Mouse (Mus musculus) midbrain, embryonic 13.5 days (tissue): ENCODE data around the gene Mon1b. TPM values are rescaled to one million over a fixed set of nuclear protein-coding genes. Genes with fewer than 3 reads are reported as not detected.
A peak's percentile ranks its signal among the peaks of the same experiment; 100 is the strongest.

Experiments
- ATAC-seq: fragments of 200-750 bp; cut with Nextera tagmentation; 2 replicates; pipeline ENCODE4 v1.8.0; 2017; ENCODE audit warnings: mild to moderate bottlenecking, moderate TSS enrichment, moderate library complexity
- H3K27ac ChIP-seq: fragments of 300-500 bp; sonication (generic); 2 replicates; pipeline ENCODE4 v1.5.1; 2015; ENCODE audit warnings: inconsistent platforms, mild to moderate bottlenecking, moderate library complexity
- H3K27me3 ChIP-seq: fragments of 300-500 bp; sonication (generic); 2 replicates; pipeline ENCODE4 v1.6.1; 2015; ENCODE audit warnings: mild to moderate bottlenecking, inconsistent platforms
- H3K36me3 ChIP-seq: fragments of 300-500 bp; sonication (generic); 2 replicates; pipeline ENCODE4 v1.6.1; 2015; ENCODE audit warnings: mild to moderate bottlenecking, inconsistent platforms
- H3K4me1 ChIP-seq: fragments of 300-500 bp; sonication (generic); replicated peaks from 2 replicates; pipeline ENCODE4 v1.6.1; 2015; ENCODE audit warnings: inconsistent platforms
- H3K4me2 ChIP-seq: fragments of 300-500 bp; sonication (generic); replicated peaks from 2 replicates; pipeline ENCODE4 v1.6.1; 2015; ENCODE audit warnings: moderate library complexity, mild to moderate bottlenecking, inconsistent platforms
- H3K4me3 ChIP-seq: fragments of 300-500 bp; sonication (generic); replicated peaks from 2 replicates; pipeline ENCODE4 v1.5.1; 2015; ENCODE audit warnings: mild to moderate bottlenecking, inconsistent platforms
- H3K9ac ChIP-seq: fragments of 300-500 bp; sonication (generic); replicated peaks from 2 replicates; pipeline ENCODE4 v1.6.1; 2015; ENCODE audit warnings: mild to moderate bottlenecking, inconsistent platforms
- H3K9me3 ChIP-seq: fragments of 300-500 bp; sonication (generic); 2 replicates; pipeline ENCODE4 v1.6.1; 2016; ENCODE audit warnings: mild to moderate bottlenecking, inconsistent platforms
- WGBS: fragments of 180-500 bp; shearing (Covaris S2); methylation state at CpG from one replicate; pipeline ENCODE4 v1.1.7; 2015; 5-methylcytosine and 5-hydroxymethylcytosine counted together
- polyA plus RNA-seq: library from polyadenylated mRNA; unstranded; fragments of >200 nt; fragmentation: Nextera tagmentation; extraction: Ambion mirVana; gene quantifications from 2 replicates; pipeline ENCODE4 v1.2.1, GENCODE M21; 2015

Gene Mon1b
- 11.4 and 12.3 TPM in 2 replicates for polyA plus RNA-seq

DNA sequence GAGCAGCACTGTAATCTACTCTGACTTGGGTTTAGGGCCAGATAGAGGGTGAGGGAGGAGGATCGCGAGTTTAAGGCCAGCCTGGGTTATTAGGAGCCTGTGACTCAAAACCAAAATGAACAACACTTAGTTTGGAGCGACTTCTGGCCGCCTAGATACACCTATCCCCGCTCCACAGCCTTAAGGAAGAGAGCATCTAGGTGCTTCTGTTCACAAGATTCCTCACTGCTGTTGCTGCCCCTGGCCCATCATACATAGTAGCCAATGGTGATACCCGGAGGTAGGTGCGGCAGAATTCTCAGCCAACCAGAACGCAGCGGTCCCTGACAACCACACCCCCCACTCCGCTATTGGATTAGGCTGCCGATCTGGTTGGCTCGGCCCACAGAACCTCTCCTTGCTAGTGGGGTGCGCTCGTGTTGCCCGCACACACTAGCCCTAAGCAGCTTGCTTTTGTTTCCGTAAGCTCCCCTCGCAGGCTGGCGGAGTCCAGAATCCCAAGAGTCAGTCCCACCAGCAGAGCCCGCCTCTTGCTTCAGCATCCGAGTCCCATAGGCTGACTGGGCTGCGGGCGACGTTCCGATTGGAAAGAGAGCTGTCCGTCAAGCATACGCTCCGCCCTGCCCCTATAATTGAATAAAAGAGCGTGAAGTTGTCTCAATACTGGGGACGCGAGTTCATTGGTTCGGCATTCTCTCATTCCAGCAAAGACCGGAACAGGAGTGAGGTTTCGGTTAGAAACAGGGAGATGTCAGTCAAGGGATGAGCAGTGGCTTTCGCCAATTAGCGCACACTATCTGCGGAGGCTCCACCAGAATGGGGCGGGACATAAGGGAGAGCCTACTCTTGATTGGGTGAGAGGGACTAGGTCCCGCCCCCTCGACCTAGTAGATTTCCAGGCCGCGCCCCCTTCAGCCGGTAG is at the start of gene Mon1b:
TSS of gene Mon1b (plus strand) at position 918 of the 922 bp plus-strand sequence.
- Histone ChIP-seq H3K27me3 (no peaks in the 10 kb centered on the region), H3K4me3 (peak within 1 kb of the TSS; percentile 75), H3K4me2 (peak within 1 kb of the TSS; percentile 100), H3K9me3 (no peaks in the 10 kb centered on the region), H3K27ac (peak within 1 kb of the TSS; percentile 93), H3K4me1 (peaks cover 21% of the 10 kb centered on the region), H3K36me3 (peaks cover 23% of the 10 kb centered on the region), H3K9ac (peak within 1 kb of the TSS; percentile 72)
- ATAC-seq: peak; percentile 98
- WGBS: under 1% methylated on average over 42 of the region's 42 CpGs

DNA sequence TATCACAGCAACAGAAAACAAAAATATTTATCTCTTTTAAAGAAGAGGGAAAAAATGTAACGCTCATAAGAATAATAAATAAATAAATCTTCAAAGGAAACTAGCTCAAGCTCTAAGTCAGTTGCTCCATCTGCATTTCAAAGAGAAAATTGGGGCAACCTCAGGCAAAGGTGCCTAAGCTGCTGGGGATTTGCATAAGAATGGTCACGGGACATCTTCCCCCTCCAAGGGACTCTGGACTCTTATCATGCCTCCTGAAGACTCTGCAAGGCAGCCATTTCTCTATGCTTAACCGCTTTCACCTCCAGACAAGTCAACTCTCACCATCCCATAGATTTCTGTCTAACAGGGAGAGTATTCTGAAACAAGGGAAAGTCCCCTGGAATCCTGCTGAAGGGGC is 37.0 kb upstream of the Mon1b start:
- Histone ChIP-seq H3K36me3 (no peaks in the 10 kb centered on the region), H3K9me3 (no peaks in the 10 kb centered on the region), H3K27ac (no peak overlapping the region), H3K4me1 (no peaks in the 10 kb centered on the region), H3K4me2 (no peak overlapping the region), H3K27me3 (no peaks in the 10 kb centered on the region), H3K4me3 (no peak overlapping the region), H3K9ac (no peak overlapping the region)
- no peak for ATAC-seq
- 45% methylated on average over 3 of the region's 3 CpGs for WGBS

DNA sequence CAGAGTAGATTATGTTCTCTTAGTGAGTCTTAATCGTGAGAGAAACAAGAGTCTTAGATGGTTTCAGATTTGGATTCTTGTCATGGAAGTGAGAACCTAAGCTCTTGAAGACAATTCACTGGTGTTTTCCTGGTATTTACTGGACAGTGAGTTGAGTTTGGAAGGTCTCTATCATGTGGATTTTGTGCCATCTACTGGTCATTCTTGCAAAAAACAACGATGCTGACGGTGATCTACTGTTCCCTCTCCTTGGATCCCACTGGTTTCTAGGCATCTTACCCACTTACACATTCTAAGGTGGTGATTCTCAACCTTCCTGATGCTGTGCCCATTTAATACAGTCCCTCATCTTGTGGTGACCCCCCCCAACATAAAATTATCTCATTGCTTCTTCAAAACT is 2.8 kb upstream of the Mon1b start:
- no peak for ATAC-seq
- 8% methylated on average over 3 of the region's 3 CpGs for WGBS
- Histone ChIP-seq H3K4me1 (peaks cover 21% of the 10 kb centered on the region), H3K9me3 (no peaks in the 10 kb centered on the region), H3K27me3 (no peaks in the 10 kb centered on the region), H3K4me2 (no peak overlapping the region), H3K9ac (no peak overlapping the region), H3K36me3 (peaks cover under 1% of the 10 kb centered on the region; the same call in 1 of the 2 replicates), H3K27ac (no peak overlapping the region), H3K4me3 (no peak overlapping the region)

DNA sequence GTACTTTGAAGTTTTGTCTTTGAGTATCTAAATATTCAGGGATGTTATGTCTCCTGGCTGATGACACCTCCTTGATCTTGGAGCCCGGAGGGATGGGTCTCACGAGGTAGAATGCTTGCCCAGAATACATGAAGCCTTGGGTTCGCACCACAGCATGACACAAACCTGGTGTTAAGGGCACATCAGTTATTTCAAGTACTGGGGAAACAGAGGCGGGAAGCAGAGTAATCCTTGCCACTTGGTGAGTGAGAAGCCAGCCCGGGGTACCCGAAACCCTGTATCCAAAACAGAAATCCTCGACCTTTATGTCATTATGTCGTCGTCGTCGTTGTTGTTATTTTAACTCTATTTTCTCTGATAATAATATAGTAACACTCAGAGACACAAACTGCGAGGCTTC is 1.2 kb upstream of the Mon1b start:
- H3K27me3 ChIP-seq: no peaks in the 10 kb centered on the region
- H3K27ac ChIP-seq: peak overlapping the region; percentile 93
- H3K4me2 ChIP-seq: peak overlapping the region; percentile 100
- peak overlapping the region; percentile 75 for H3K4me3 ChIP-seq
- peak overlapping the region; percentile 67 for H3K9ac ChIP-seq
- peaks cover 21% of the 10 kb centered on the region for H3K4me1 ChIP-seq
- no peak for ATAC-seq
- 27% methylated on average over 12 of the region's 12 CpGs for WGBS
- H3K9me3 ChIP-seq: no peaks in the 10 kb centered on the region
- H3K36me3 ChIP-seq: peaks cover 16% of the 10 kb centered on the region

DNA sequence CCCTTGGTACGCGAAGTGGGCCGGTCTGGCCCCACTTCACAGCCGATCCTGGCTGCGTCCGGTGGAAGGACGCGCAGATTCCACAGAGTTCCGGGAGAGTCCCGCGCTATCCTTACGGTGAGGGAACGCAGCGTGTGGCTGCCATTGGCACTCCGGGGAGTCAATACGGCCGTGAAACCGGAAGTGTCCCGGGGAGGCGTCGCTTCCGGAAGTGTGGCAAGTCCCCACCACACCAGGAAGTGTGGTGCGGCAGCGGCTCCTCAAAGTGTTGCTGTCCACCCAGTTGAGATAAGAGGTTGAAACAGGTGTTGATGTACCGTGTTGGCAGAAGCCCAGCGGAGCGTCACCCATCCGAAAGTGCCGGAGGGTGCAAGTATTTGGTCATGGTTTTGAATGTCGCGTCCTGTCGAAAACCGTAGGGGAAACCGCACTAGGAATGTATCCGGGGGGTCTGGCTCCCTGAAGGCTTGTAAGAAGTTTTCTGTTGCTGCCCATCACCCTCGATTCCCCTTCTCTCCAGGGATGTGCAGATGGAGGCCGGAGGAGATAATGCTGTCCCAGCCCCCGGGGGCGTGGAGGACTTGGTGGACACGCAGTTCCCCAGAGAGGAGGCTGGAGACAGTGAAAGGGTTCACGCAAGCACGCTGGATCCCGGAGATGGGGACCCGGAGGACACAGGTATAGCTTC is 349 bp downstream of the Mon1b start:
- peak overlapping the region; percentile 72 for H3K9ac ChIP-seq
- peak overlapping the region; percentile 75 for H3K4me3 ChIP-seq
- peak overlapping the region; percentile 93 for H3K27ac ChIP-seq
- H3K4me2 ChIP-seq: peak overlapping the region; percentile 100
- no peaks in the 10 kb centered on the region for H3K27me3 ChIP-seq
- peaks cover 21% of the 10 kb centered on the region for H3K4me1 ChIP-seq
- H3K9me3 ChIP-seq: no peaks in the 10 kb centered on the region
- peaks cover 31% of the 10 kb centered on the region for H3K36me3 ChIP-seq
- WGBS: 1% methylated on average over 44 of the region's 44 CpGs
- ATAC-seq: peak; percentile 74

DNA sequence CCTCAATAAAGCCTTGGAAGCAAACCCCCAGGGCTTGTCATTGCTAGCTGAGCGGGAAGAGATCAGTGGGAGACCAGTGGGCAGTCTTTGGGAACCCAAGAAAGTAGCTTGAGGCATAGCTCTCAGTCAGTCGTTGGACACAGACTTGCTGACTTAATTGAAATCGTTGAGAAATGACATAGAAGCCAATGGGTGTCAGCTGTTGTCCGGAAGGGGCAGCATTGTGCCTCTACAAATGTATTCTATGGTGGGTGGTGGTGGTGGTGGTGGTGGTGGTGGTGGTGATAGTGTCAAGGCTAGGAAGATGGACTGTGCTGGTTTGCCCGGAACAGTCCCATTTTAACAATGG is 867 bp downstream of the Mon1b start:
- Histone ChIP-seq H3K9me3 (no peaks in the 10 kb centered on the region), H3K27ac (no peak overlapping the region), H3K36me3 (peaks cover 36% of the 10 kb centered on the region), H3K4me1 (peaks cover 21% of the 10 kb centered on the region), H3K4me3 (peak overlapping the region; percentile 75), H3K4me2 (peak overlapping the region; percentile 100), H3K9ac (peak overlapping the region; percentile 72), H3K27me3 (no peaks in the 10 kb centered on the region)
- 45% methylated on average over 5 of the region's 5 CpGs for WGBS
- ATAC-seq: no peak

DNA sequence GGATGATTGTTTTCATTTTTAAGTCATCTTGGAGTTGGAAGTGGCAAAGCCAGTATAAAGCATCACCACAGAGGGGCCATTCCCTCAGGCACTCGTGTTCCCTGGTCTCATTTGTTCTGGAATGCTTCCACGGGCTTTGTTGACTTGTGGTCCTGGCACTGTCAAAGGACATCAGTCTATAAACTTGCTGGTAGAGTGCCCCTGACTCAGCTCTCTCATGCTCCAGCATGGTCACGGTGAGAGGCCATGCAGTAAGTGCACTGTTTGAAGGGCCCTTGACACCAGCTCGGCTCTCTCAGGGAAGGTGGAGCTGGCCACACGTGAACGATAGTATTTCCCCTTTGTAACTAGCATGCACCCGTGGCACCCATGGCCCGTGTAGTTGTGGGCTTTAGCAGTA is 5.0 kb downstream of the Mon1b start:
- 91% methylated on average over 8 of the region's 8 CpGs for WGBS

DNA sequence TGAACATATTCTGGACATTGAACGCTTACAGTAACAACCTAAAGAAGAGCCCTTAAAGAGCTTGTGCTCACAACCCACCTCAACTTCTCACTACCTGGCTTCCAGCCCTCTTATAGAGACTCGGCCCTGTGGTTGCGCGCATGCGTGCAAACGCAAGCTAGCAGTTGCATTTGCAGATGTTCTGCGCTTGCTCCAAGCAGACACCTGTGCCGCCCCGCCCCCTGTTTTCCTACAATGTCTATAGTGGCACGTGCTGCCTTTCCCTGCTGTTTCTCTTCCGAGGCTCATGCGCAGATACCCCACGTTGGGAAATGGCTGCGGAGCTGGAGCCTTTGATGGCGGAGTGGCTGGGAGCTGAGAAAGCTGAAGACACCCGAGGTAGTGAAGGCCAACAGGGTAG is 7.5 kb downstream of the Mon1b start, which contains the start of gene Syce1l:
TSS of gene Syce1l (plus strand) at position 288 of the 400 bp plus-strand sequence.
- no peak within 1 kb of the TSS for H3K27ac ChIP-seq
- no peak for ATAC-seq
- 94% methylated on average over 16 of the region's 16 CpGs for WGBS
- H3K4me1 ChIP-seq: no peaks in the 10 kb centered on the region
- no peaks in the 10 kb centered on the region for H3K9me3 ChIP-seq
- H3K27me3 ChIP-seq: no peaks in the 10 kb centered on the region
- peaks cover 57% of the 10 kb centered on the region for H3K36me3 ChIP-seq
- H3K9ac ChIP-seq: no peak within 1 kb of the TSS
- no peak within 1 kb of the TSS for H3K4me3 ChIP-seq
- H3K4me2 ChIP-seq: no peak within 1 kb of the TSS

More for the DNA sequence above, 5.0 kb downstream of the Mon1b start:
- Histone ChIP-seq H3K27ac (no peak overlapping the region), H3K4me3 (no peak overlapping the region), H3K4me2 (no peak overlapping the region), H3K9ac (no peak overlapping the region), H3K9me3 (no peaks in the 10 kb centered on the region), H3K4me1 (peaks cover 14% of the 10 kb centered on the region), H3K36me3 (peaks cover 61% of the 10 kb centered on the region), H3K27me3 (no peaks in the 10 kb centered on the region)
- ATAC-seq: no peak

DNA sequence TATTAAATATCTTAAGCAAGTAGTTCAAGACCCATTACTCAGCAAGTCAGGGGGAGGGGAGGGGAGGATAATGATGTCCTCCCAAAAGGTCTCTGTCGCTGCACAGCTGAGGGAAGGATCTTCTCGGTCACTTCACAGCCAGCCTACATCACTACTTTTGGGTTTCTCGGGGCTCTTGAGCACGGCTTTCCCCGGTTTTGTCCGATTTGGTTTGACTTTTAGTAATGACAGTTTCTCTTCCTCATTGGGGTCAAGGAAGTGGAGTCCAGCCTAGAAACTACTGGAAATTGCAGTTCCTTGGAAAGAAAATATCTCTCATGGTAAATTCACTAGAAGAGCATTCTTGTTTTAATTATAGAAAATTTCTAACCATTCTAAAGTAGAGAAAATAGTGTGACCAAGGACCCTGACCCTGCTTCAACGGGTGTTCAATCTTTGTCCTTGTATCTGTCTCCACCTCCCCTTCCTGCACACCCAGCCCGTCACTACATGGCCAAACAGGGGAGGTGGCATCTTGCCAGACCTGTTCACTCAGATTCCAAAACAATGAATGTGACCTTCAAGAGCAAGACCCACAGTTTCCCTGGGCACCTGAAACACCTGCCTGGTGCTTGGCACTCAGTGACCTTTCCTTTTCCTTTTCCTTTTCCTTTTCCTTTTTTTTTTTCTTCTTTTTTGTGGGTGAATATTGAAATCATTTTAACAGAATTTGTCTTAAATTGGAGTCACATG is 8.3 kb downstream of the Mon1b start:
- 93% methylated on average over 8 of the region's 8 CpGs for WGBS
- Histone ChIP-seq H3K9me3 (no peaks in the 10 kb centered on the region), H3K36me3 (peaks cover 50% of the 10 kb centered on the region), H3K27me3 (no peaks in the 10 kb centered on the region), H3K27ac (no peak overlapping the region), H3K4me3 (no peak overlapping the region), H3K4me2 (no peak overlapping the region), H3K9ac (no peak overlapping the region), H3K4me1 (no peaks in the 10 kb centered on the region)
- no peak for ATAC-seq

DNA sequence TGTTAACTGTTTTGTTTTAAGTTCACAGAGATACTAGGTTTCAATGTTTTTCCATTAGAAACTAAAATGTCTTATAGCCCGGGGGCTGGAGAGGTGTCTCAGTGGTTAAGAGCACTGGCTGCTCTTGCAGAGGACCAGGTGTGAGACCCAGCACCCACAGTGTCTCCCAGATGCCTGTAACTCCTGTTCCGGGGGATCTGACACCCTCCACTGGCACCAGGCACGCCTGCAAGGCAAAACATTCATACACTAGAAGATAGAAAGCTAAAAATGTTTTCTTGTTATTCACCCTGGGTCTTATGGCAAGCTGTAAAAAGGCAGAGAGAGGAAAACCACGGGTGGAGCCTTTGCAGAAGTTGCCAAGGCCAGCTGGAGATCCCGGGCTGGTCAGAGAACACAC is 9.8 kb downstream of the Mon1b start:
- peaks cover 34% of the 10 kb centered on the region for H3K36me3 ChIP-seq
- ATAC-seq: no peak
- no peaks in the 10 kb centered on the region for H3K9me3 ChIP-seq
- H3K27me3 ChIP-seq: no peaks in the 10 kb centered on the region
- H3K27ac ChIP-seq: no peak overlapping the region
- H3K9ac ChIP-seq: no peak overlapping the region
- no peak overlapping the region for H3K4me3 ChIP-seq
- no peak overlapping the region for H3K4me2 ChIP-seq
- no peaks in the 10 kb centered on the region for H3K4me1 ChIP-seq
- 86% methylated on average over 5 of the region's 5 CpGs for WGBS

DNA sequence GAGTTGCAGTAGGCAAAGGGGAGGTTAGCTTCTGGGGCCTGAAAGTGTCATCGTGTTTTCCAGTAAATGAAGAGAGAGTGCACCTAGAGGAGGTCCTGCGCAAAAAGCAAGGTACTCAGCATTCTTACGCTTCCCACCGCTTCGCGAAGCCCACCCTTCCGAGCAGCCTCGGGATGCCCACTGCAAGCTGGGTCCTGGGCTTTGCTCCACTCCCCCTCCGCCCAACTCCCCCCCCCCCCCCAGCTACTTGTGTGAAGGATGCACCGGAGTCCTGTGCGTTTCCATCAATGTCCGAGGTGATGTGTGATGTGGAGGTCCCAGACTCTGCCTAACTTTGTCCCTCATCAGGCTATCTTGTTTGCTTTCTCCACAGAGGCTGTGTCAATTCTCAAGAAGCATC is 17.1 kb downstream of the Mon1b start:
- Histone ChIP-seq H3K9me3 (no peaks in the 10 kb centered on the region), H3K27ac (no peak overlapping the region), H3K27me3 (no peaks in the 10 kb centered on the region), H3K4me1 (no peaks in the 10 kb centered on the region), H3K4me2 (no peak overlapping the region), H3K9ac (no peak overlapping the region), H3K4me3 (no peak overlapping the region), H3K36me3 (no peaks in the 10 kb centered on the region)
- WGBS: 87% methylated on average over 12 of the region's 12 CpGs
- ATAC-seq: no peak

DNA sequence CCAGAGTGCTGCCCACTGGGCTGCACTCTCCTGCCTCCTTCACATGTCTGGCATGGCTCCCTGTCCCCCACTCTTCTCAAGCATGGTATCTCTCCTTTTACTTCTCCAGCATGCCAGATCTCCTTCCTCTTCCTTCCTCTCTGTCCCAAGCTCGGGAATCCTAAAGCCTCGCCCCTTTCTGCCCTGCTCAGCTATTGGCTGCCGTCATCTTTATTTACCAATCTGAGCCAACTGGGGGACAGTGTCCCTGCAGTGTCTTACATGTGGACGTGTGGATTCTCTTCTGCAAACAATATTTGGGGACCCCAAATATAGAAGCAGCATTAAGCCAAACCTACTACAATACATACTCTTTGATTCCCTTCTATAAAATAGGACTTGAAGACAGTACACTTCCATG is 17.8 kb downstream of the Mon1b start:
- no peak for ATAC-seq
- no peak overlapping the region for H3K9ac ChIP-seq
- no peak overlapping the region for H3K4me2 ChIP-seq
- H3K4me3 ChIP-seq: no peak overlapping the region
- no peak overlapping the region for H3K27ac ChIP-seq
- H3K9me3 ChIP-seq: no peaks in the 10 kb centered on the region
- no peaks in the 10 kb centered on the region for H3K36me3 ChIP-seq
- 62% methylated on average over 4 of the region's 4 CpGs for WGBS
- no peaks in the 10 kb centered on the region for H3K4me1 ChIP-seq
- no peaks in the 10 kb centered on the region for H3K27me3 ChIP-seq
